Mouse (Mus musculus) MEL (cell line): ENCODE results near the gene Tmem121.

ENCODE experiments used
- CTCF ChIP-seq, 3 experiments: IDR thresholded peaks in 2 of 3; conservative IDR thresholded peaks in 1 of 3; 2 replicates each; pipeline ENCODE4 v1.5.1; 2011 to 2012; ENCODE audit warnings: low read length in 3 of 3, low read depth in 2 of 3, mild to moderate bottlenecking in 2 of 3, improper control_type of control experiment in 1 of 3, inconsistent platforms in 1 of 3, mixed read lengths in 1 of 3, moderate library complexity in 1 of 3; ENCODE audit not compliant: control insufficient read depth in 1 of 3, insufficient read depth in 1 of 3, poor library complexity in 1 of 3, severe bottlenecking in 1 of 3
- E2F4 ChIP-seq: IDR thresholded peaks from 2 replicates; pipeline ENCODE4 v1.6.1; 2011; ENCODE audit warnings: low read depth, low read length, improper control_type of control experiment, borderline replicate concordance
- EP300 ChIP-seq, 2 experiments: IDR thresholded peaks; 2 replicates each; pipeline ENCODE4 v1.6.1; 2011; ENCODE audit warnings: improper control_type of control experiment in 2 of 2, low read length in 2 of 2, low read depth in 1 of 2, mild to moderate bottlenecking in 1 of 2
- ETS1 ChIP-seq: IDR thresholded peaks from 2 replicates; pipeline ENCODE4 v1.6.1; 2012; ENCODE audit warnings: low read depth, mild to moderate bottlenecking, inconsistent platforms, low read length, improper control_type of control experiment, moderate library complexity
- HCFC1 ChIP-seq: IDR thresholded peaks from 2 replicates; pipeline ENCODE4 v1.6.1; 2012; ENCODE audit warnings: low read depth, mild to moderate bottlenecking, inconsistent platforms, low read length, improper control_type of control experiment, moderate library complexity
- JUND ChIP-seq: IDR thresholded peaks from 2 replicates; pipeline ENCODE4 v1.6.1; 2011; ENCODE audit warnings: low read depth, mild to moderate bottlenecking, improper control_type of control experiment, low read length
- POLR2A ChIP-seq, 2 experiments: IDR thresholded peaks; 2 replicates each; pipeline ENCODE4 v1.6.1; 2011 to 2012; ENCODE audit warnings: low read length in 2 of 2, mild to moderate bottlenecking in 2 of 2, control low read depth in 1 of 2, improper control_type of control experiment in 1 of 2, low read depth in 1 of 2, moderate library complexity in 1 of 2; ENCODE audit not compliant: control insufficient read depth in 1 of 2, insufficient read depth in 1 of 2, poor library complexity in 1 of 2
- UBTF ChIP-seq: IDR thresholded peaks from 2 replicates; pipeline ENCODE4 v1.6.1; 2012; ENCODE audit warnings: low read depth, mild to moderate bottlenecking, inconsistent platforms, low read length, improper control_type of control experiment, moderate library complexity, borderline replicate concordance; ENCODE audit not compliant: insufficient read depth
- USF1 ChIP-seq: IDR thresholded peaks from 2 replicates; pipeline ENCODE4 v1.6.1; 2014; ENCODE audit warnings: low read depth, mild to moderate bottlenecking, inconsistent platforms, low read length, improper control_type of control experiment, moderate library complexity

- no peak for TF ChIP-seq ETS1
- no peak for TF ChIP-seq EP300 (IDR thresholded peaks at IDR 0.05; ENCODE audit: low read depth in 1 of 2, low read length in 2 of 2)
- TF ChIP-seq POLR2A (IDR thresholded peaks at IDR 0.05; ENCODE audit: control insufficient read depth in 1 of 2, insufficient read depth in 1 of 2, low read depth in 1 of 2, low read length in 2 of 2, poor library complexity in 1 of 2), result no peak
- no peak for TF ChIP-seq UBTF
- no peak for TF ChIP-seq CTCF (IDR thresholded peaks at IDR 0.05 in 2 of 3, conservative IDR thresholded peaks at IDR 0.05 in 1 of 3; ENCODE audit: control insufficient read depth in 1 of 3, insufficient read depth in 1 of 3, low read depth in 2 of 3, low read length in 3 of 3, poor library complexity in 1 of 3, severe bottlenecking in 1 of 3)
- no peak for TF ChIP-seq E2F4
- no peak for TF ChIP-seq USF1
- TF ChIP-seq JUND, result no peak
- TF ChIP-seq HCFC1, result no peak
These were observed 27.8 kb upstream of the Tmem121 start for GRCm38 (mm10) chr12:113157971-113158370.
